Mouse (Mus musculus) NIH3T3 (cell line): ENCODE data around the gene Gm49320.

Experiments used
- DNase-seq: peaks from one replicate; pipeline ENCODE4 v3.0.0-alpha.2; 2012; ENCODE audit warnings: low read depth

The Gm49320 gene

DNA sequence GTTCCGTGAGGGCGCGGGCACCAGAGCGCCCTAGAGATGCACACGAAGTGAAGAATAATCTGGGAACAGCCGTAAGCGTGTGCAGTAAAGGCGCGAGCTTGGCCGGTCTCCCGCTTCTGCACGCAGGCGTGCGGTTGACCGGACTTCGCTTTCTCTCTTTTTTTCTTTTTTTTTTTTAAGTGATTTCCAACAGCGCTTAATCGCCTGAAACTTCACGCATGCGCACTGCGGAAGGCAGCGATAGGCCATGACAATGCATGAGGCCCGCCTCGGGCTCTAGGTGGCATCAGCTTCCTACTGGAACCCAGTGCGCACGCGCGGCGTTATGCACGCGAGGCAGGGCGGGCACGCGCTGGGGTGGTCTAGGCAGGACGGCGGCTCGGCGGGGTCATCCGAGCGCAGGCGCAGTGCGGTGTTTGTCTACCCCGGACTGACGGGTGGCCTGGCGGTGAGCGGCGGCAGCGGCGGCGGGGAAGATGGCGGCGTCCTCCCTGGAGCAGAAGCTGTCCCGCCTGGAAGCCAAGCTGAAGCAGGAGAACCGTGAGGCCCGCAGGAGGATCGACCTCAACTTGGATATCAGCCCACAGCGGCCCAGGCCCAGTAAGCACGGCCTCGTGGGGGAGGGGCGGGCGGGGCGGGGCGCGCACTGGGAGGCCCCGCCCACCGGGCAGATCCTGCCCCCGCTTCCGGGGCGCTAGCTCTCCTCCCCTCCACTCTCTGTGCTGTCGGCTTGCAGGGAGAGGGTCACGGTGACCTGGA, at the start of gene Gm49320, which contains the start of gene Map2k7:
Gene Gm49320 (plus strand): TSS at position 432 of the 759 bp plus-strand sequence.
Gene Map2k7 (plus strand): TSS at position 307 of the 759 bp plus-strand sequence.
- peak; percentile 100 for DNase-seq

DNA sequence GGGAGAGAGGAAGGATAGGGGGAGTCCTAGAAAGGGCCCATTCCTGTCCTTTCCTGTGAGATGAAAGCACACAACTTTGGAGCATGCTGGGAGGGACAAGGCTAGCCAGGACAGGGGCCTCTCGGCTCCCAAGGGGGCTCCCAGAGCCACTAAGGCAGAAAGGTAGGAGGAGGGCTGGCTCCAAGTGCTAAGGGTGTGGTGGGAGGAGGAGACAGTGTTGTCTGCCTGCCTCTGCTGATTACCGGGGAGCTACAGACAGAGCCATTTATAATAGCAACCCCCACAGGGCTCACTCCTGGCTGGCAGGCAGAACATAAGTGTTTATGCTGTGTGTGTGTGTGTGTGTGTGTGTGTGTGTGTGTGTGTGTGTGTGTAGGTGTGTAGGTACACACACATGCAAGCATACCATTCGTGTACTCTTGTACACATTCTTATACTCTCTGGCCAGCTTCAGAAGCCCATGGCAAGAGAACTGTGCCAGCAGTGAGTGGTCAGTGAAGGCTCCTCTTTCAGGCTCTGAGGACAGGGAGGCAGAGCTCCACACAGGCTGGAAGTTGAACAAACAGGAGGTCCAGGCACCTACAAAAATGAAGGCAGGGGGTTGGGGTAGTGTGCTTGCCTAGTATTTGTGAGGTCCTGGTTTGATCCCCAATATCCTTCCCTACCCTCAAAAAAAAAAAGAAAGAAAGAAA, 49.5 kb upstream of the Gm49320 start:
- DNase-seq = no peak

DNA sequence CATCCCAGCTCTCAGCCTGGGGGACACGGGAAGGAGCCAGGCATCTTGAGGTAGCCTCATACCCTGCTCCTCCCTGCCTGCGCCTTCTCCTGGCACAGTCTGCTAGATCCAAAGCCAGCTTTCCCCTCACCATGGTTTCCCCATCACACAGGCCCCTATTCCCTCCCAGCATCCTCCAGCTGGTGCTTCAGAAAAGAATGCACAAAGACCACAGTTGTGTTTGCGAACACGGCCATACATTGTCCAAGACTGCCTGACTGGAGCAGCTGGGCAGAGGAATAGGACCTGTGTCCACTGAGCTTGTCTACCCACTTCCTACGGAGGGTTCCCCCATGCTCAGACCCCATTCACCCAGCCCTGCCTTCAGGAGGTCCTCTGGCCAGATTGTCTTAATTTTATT, 46.4 kb upstream of the Gm49320 start:
- DNase-seq = no peak

DNA sequence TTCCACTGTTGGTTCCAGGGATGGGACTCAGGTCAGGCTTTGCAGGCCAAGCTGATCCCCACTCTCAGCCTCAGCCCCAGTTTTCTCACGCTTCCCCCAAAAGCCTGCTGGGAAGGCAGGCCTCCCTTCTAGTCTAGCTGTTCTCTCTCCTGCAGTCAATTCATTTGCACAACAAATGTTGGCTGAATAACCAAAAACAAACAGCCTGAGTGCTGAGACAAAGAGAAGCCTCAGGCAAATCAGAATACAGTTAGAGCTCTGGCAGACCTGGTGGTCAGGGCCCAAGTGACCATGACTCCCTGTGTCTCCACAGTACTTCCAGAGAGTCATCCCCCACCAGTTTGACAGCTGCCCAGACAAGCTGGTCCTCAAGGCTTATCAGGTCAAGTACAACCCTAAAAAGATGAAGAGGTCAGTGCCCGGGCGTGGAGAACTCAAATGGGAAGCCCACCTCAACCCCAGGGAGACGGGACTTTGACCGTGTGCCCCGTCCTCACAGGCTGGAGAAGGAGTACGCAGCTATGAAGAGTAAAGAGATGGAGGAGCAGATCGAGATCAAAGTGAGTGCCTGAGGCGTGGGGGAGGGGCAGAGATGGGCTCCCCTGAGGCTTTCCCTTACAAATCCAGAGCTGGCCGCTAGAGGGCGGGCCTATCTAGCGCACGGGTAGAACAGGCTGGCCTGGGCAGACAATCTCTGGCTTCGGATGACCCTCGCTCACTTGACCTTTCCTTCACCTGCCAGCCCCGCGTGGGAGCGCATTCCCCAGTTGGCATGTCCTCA, 45.7 kb upstream of the Gm49320 start:
- peak; percentile 85 for DNase-seq

DNA sequence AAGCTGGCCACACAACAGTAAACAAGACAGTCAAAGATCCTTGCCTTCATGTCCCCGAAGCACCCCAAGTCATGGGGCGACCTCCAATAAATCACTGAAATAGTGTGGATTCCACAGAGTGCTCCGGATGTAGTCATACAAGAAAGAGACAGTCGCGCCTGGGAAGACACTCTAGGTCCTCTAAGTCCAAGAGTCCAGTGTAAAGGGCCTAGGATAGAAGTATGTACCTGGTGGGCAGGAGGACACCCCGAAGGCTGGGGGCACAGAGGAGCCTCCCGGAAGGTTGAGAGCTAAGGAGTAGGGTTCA, 45.1 kb upstream of the Gm49320 start:
- no peak for DNase-seq

DNA sequence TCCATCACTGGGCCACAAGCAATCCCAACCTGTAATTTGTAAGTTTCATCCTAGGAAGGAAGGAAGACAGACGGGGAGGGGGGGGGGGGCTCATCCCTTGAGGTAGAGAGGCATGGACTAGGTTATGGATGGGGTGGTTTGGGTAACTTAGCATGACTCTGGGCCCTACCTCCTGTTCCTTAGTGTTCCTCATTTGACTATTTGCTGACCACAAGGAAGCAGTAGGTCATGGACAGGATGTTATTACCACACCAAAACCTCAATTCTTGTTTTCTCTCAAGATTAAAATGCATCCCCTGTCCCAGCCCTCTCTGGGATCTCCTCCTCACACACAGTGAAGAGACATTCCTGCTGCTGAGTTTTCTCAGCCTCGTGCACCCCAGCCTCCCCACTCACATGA, 37.3 kb upstream of the Gm49320 start:
- no peak for DNase-seq

DNA sequence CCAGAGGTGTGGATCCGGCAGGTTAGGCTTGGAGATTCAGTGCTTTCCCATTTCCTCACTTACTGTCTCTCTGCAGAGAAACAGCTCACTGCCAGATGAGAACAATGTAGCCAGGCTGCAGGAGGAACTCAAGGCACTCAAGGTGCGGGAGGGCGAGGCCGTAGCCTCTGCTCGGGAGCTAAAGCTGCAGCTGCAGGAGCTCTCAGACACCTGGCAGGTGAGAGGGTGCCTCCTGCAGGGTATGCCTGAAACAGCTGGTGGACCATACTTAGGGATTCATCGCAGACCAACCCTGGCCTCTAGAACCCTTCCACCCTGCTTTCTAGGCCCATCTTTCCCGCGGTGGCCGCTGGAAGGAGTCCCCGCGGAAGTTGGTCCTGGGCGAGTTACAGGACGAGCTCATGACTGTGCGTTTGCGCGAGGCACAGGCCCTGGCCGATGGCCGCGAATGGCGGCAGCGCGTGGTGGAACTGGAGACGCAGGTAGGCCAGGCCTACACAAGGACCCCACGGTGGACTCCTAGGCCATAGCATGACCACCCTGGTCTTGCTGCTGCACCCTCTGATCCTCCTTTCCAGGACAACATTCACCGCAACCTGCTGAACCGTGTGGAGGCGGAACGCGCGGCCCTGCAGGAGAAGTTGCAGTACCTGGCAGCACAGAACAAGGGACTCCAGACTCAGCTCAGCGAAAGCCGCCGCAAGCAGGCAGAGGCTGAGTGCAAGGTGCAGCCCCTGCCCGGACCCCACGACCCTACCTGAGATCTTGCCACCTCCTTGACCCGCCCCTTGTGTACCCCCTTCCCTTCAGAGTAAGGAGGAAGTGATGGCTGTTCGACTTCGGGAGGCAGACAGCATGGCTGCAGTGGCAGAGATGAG, 33.2 kb upstream of the Gm49320 start:
- DNase-seq = no peak

DNA sequence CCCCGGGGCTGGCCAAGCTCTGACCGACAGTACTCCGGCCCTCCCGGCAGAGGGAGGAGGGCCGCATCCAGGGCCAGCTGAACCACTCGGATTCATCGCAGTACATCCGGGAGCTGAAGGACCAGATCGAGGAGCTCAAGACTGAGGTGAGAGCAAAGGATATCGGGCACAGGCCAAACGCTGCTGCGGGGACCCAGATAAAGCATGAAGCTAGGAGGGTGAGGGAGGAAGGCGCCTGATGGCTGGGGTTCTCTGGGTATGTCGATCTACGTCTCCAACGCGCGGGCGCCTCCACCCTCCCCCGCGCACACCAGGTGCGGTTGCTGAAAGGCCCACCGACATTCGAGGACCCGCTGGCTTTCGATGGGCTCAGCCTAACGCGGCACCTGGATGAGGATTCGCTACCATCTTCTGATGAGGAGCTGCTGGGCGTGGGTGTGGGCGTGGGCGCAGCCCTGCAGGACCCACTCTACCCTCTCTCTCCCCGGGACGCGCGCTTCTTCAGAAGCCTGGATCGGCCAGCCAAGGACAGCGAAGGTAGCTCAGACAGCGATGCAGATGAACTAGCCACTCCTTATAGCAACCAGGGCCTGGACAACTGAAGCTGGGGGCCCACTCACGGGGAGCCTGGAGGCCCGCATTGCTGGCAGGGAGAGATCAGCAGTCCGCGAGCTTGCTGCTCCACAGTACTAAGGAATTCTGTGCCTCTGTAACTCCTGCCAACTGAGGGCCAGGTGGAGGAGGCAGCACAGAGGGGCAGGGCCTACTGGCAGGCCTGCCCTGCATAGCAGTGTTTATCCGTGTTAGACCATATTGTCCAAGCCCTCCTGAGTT, 32.3 kb upstream of the Gm49320 start:
- no peak for DNase-seq

DNA sequence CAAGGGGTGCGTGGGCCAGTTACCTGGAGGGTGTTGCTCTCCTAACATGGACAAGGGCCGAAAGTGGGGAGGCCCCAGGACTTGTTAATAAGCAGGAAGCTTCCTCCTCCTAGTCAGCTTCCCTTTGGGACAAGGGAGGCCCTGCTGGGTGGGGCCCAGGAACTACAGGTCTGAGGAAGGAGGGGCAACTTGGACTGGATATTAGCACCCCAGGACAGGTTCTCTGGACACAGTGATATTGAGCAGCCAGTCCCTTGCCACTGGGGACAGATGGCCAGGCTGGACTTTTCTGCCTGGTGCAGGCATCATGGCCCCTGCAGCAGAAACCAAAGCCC, 31.7 kb upstream of the Gm49320 start:
- DNase-seq = no peak

DNA sequence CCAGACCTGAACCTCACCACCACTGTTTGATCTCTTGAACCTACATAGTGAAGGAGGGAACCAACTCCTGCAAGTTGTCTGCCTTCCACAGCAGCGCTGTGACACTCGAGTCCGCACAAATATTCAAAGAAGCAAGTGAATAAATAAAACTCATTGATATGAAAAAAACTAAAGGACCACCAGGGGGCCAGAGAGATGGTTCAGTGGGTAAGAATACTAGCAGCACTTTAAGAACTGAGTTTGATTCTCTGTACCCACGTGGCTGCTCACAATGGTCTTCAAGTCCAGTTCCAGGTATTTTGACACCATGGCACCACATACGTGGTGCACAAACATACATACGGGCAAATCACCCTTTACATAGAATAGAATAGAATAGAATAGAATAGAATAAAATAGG, 27.6 kb upstream of the Gm49320 start:
- DNase-seq = peak; percentile 34

DNA sequence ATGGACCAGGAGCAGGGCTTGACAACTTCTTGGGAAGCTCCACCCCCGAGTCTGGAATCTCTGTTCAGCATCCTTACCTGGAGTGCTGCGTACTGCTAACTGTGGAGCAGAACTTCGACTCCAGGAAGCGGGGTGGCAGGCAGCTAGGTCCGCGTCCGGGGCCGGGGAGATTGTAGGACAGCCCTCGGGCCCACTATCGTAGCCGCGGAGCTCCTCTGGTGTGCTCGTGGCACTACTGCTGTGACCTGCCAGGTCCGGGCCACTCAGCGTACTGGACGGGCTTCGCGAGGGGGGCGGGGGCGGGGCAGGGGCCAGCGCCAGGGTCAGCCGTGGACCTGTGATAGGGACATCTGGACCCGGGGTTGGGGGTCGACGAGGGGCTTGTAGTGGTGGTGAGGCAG, 25.9 kb upstream of the Gm49320 start:
- DNase-seq = peak; percentile 20

DNA sequence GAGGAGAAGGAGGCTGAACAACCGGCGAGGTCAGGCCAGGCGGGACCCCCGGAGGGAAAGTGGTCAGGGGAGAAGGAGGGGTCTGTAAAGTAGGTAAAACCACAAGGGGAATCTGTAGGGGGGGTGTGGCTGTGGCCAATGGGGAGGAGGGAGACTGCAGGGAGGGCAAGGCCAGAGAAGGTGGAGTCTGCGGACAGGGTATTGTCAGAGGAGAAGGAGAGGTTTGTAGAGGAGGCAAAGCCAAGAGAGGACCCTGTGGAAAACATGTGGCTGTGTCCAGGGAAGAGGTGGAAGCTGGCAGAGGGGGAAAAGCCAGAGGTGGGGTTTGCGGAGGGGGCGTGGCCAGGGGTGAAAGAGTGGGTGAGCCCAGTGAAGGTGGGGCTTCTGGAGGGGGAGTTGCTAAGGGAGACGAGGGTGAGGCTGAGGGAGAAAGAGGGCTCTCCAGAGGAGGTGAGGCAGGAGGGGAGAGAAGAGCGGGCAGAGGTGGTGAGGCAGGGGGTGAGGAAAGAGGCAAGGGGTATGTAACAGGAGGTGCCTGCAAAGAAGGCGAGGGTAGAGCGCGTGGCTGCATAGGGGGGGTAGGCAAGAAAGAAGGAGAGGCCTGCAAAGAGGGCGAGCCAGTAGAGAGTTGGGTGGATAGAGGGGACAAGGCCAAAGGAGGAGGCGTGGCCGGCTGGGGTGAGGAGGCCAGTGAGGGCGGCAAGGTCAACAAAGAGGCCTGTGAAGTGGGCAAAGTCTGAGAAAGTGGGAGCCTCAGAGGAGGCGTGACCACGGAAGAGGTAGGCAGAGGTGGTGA, 25.3 kb upstream of the Gm49320 start:
- DNase-seq = peak; percentile 60

DNA sequence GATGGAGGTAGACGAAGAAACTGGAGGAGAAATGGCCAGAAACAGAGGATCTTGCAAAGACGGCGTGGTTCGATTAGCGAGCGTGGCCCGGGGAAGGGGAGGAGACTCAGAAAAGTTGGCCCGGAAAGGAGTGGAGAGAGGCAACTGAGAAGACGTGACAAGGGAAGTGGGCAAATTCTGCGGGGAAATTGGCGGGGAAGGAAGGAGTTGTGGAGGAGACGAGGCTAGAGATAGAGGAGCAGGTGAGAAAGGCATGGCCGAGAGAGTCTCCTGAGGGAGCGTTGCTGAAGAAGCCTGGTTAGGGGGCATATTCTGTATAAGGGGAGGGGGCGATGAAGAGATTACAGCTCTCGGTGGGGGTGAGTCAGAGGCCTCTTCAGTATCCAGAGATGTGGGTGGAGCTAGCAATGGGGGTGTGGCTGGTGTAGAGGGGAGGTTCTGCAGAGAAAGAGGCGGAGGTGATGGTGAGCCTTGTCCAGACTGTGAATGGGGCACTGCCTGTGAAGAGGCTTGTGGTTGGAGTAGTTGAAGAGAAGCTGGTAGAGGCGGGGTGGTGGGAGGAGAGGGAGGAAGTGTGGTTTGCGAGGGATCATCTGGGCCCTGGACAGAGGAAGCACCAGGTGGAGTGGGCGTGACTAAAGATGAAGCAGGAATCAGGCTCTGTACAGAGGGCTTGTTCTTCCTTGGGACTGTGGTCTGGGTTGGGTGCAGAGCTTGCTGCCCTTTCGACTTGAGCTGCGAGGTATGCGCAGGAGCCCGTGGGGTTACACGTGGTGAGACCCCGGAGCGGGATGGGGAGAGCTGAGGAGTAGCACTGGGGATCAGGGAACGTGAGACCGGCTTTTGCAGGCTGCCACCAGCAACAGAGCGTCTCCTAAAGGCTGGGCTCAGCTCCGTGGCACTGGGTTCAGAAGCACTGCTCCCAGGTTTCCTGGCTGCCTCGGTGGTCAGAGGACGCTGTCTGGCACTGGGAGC, 24.4 kb upstream of the Gm49320 start:
- peak; percentile 55 for DNase-seq

DNA sequence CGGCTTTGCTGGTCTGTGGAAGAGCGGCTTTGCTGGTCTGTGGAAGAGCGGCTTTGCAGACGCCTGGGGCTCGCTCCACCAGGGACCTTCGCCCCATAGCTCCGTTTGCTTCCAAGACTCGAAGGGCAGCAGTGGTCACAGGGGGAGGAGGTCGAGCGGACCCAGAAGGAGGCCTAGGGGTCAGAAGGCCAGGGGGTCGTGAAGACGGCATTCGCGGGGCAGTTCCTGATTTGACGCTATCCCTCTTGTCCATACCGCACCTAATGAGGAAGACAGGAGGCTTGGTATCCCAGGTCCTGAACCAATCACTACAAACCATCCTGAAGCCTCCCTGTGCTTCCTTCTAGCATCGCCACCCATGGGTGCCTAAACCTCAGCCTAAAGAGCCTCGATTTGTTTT, 22.4 kb upstream of the Gm49320 start:
- DNase-seq = no peak

DNA sequence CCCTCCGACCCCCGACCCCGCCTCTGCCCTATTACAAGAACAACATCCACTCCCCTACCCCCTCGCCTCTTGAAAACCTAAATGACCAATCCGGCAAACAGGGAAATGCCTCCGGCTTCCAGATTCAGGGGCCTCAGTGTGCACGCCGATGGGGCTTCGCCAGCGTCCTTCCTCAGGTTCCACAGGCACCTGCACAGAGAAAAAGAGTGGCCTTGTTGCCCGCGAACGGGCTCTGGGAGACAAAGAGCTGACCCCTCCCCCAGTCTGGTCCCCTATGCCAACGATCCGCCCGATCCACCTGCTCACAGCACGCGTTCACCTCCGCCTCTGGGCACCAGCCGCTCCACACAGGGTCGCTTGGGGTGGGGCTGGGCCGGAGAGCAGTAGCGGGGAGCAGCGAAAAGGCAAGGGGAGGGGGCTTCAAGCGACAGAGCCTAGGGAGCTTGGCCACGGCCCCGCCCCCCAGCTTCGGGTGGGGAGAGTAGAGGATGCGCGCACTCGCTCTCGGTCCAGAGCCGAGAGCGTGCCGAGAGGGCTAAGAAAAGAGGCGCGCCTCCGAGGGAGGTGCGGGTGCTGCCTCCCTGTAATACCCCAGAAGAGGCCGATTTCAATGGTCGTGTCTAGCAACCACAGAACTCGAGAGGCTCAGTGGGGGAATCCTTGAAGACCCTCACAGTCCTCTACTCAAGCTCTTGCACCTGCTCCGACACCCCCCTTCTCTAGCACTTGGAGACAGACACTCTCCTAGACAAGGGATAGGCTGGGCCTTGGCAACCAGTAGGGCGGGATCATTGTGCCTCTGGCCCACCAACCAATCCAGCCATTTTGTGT, 21.7 kb upstream of the Gm49320 start, which contains the start of gene Prr36:
Gene Prr36 (minus strand): TSS at position 669 of the 831 bp plus-strand sequence.
- no peak for DNase-seq

DNA sequence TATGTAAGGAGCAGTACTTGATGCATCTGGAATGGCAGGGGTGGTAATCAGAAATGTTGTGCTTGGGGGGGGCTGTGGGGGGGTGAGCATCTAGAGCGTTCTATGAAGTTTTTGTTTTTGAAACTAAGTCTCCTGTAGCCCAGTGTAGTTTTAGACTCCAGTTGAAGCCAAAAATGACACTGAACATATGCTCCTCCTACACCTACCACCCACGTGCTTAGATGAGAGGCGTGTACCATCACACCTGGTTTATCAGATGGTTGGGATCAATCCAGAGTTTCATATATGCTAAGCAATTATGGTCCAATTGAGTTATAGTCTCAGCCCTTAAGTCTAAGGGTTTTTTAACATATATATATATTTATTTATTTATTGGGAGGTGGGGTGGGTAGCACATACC, 19.0 kb upstream of the Gm49320 start:
- no peak for DNase-seq

DNA sequence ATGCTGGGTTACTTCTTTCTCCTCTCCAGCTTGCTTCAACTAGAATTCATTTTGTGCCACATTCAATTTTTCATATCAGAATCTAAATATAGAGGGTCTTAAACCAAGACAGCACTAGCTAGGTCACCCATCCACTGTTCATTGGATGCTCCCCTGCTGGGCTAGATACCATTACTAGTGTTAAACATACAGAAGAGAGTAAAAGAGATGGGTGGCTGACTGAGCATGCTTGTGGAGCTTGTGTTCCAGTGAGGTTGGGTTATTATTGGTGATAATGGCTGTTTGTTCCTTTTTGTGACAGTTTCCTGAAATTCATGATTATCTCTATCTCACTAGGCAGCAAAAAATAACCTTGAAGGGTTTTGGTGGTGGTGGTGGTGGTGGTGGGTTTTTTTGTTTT, 16.6 kb upstream of the Gm49320 start:
- DNase-seq = no peak

DNA sequence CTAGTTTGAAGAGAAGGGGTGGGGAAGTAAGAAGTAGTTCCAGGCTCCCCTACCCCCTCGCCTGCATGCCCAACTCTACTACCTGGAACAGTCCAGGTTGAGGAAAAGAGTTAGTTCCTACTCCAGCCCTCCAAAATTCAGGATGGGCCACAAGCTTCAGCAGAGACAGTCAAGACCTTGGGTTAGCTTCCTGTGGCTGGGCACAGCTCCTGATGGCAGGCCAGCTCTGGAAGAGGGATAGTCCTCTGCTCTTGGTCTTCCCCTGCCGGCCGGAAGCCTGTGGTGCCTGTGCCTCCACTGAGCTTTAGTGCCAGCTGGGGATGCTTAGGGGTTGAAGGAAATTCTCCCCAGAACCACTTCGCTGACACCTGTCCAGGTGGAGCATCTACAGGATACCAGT, 12.3 kb upstream of the Gm49320 start:
- no peak for DNase-seq
